Mouse (Mus musculus): ENCODE results near the gene Cyp39a1.

The Cyp39a1 gene

DNA sequence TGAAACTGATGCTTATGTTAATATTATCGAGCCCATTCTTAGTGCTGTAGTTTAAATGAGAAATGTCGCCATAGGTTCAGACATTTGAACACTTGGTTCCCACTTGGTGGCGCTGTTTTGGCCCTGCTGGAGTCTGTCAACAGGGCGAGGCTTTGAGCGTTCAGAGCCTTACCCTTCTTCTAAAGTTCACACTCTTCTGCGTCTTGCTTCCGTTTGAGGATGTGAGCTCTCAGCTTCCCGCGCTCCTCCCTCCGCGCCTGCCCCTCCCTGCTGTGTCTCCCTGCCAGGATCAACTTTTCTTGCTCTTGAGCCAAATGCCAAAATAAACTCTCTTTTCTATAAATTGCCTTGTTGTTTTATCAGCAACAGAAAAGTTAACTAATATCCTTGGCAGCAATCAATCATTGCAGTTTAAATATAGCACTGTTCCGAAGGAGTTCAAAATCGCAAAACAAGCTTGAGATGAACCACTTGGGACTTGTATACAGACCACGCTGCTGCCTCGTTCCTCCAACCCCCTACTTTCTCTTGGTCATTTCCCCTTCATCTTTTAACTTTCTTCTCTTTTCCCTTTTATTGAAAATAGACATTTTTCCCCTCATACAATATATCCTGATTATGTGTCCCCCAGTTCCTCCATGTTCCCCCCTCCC lies 91.5 kb downstream of the Cyp39a1 start:
- no peak for DNase-seq (ENCODE audit: extremely low read depth, low read depth, low spot score)

DNA sequence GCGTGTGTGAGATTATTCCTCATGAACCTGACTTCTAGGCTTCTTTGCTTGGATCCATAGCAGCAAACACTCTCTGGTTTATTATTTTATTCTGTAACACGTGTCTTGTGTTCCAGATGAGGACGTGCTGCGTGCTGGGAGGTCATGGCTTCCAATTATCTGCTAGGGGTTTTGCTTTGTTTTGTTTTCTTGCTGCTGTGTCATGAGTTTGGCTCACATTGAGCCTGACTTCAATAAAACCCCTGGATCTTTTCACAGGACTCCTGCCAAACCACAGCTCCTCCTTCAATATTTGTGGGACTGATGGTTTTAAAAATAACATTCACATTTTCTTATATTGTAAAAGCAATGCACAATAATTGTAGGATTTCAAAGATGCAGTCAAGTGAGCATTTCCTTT lies 117.3 kb downstream of the Cyp39a1 start:
- no peak for DNase-seq (ENCODE audit: extremely low read depth, low read depth, low spot score)

DNA sequence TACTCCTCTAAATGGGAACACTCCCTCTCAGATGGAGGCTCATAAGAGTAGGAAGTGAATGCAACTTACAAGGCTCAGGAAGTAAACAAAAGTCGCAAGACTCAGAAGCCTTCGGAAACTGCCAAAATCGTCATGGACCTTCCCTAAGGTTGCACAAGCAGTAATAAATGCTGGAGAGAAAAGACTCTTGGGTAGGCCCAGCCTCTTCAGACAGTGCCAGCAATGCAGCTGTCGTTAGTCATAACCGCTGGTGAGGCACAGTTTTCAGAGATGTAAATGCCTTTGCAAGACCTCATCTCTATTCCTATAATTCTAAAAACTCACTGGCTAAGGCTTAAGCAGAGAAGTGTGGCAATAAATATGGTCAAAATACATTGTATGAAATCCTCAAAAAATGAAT lies 121.0 kb downstream of the Cyp39a1 start:
- no peak for DNase-seq (ENCODE audit: extremely low read depth, low read depth, low spot score)

GRCm38 (mm10) chr17:43789376-43789775 lies 122.2 kb downstream of the Cyp39a1 start:
- DNase-seq (ENCODE audit: extremely low read depth, low read depth, low spot score), result no peak

GRCm38 (mm10) chr17:43791751-43792150 lies 124.5 kb downstream of the Cyp39a1 start:
- DNase-seq (ENCODE audit: extremely low read depth, low read depth, low spot score), result no peak

GRCm38 (mm10) chr17:43794731-43795280 lies 127.6 kb downstream of the Cyp39a1 start:
- DNase-seq (ENCODE audit: extremely low read depth, low read depth, low spot score), result no peak

Data from fat pad, adult 2 months (tissue).